Mouse (Mus musculus) thymus, postnatal 14 days (tissue): Measurements from ENCODE around the gene Cdh26.

ENCODE experiments used
- DNase-seq: peaks from one replicate; pipeline ENCODE4 v3.0.0; 2021

Gene Cdh26

DNA sequence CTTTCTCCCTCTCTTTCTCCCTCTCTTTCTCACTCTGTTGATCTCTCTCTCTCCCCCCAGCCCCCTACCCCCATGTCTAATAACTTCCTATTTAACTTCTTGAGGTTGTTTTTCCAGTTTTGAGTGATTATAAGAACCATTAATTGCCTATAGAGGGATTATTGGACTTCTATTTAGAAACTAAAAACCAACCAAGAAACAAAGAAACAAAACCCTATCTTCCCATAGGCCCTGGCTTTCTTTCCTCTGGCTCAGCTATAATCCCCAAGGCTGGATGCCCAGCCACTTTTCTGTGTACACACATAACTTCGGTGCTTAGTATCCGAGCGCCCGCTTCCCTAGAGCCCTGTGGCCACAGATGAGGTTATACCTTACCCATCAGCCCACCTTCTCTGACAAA lies at the start of gene Cdh26:
Gene Cdh26, plus strand, starts transcription at position 301 of the 400 bp plus-strand sequence.
- no peak for DNase-seq

- peak; percentile 10 for DNase-seq
These were observed 23.1 kb upstream of the Cdh26 start, which contains the start of gene Sycp2 for GRCm38 (mm10) chr2:178407053-178407815. Gene Sycp2, minus strand, starts transcription at chr2:178407685.

GRCm38 (mm10) chr2:178409024-178409423 lies 21.3 kb upstream of the Cdh26 start:
- no peak for DNase-seq

DNA sequence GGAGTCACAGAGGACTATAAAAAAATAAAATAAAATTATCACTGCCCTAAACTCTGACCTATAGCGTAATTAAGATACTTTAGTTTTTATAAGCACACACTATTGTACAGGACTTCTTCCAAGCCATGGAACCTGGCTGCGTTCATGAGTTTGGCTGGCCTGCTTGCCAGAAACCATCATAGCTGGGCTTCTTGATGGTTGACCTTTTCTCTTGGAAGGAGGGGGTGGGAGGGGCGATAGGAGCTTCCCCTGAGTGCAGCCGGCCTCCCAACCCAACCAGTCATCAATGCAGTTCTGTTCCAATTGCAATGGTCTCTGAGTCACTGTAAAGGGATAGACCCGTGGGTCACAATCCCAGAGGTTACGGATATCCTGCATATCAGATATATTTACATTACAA lies 20.0 kb upstream of the Cdh26 start:
- DNase-seq: no peak

DNA sequence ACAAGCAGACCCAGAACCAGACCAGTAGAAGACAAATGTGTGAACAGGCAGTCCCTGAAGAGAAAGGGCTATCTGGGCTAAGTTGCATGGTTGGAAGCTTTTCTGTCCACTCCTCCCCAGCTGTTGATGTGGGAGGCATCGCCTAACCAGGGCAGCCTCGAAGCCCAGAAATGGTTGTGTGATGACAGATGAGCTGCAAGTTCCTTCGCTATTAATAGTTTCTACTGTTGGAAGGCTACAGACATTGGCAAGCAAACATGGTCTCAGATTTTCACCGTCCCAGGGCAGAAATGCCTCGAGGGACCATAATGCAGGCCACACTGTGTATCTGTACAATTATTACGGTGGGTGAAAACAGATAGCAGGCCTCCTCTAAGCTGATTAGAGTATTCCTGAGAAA lies 17.7 kb upstream of the Cdh26 start:
- DNase-seq: no peak

DNA sequence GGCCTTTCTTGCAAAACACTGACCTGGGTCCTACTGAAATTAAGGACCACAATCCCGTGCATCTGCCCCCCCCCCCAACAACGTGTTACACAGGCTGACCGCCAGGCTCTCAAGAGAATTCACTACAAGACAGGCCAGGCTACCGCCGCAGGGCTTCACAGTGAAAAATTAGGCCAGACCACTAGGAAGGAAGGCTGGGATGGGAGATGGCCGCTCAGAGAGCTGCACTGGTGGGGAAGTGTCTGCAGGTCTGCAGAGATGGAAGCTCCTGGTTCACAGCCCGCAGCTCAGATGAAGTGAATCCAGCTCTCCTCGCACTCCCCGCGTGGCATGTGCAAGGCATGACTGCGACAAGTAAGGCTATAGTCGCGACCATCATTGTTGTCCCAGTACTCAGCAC lies 17.2 kb upstream of the Cdh26 start:
- DNase-seq: no peak

DNA sequence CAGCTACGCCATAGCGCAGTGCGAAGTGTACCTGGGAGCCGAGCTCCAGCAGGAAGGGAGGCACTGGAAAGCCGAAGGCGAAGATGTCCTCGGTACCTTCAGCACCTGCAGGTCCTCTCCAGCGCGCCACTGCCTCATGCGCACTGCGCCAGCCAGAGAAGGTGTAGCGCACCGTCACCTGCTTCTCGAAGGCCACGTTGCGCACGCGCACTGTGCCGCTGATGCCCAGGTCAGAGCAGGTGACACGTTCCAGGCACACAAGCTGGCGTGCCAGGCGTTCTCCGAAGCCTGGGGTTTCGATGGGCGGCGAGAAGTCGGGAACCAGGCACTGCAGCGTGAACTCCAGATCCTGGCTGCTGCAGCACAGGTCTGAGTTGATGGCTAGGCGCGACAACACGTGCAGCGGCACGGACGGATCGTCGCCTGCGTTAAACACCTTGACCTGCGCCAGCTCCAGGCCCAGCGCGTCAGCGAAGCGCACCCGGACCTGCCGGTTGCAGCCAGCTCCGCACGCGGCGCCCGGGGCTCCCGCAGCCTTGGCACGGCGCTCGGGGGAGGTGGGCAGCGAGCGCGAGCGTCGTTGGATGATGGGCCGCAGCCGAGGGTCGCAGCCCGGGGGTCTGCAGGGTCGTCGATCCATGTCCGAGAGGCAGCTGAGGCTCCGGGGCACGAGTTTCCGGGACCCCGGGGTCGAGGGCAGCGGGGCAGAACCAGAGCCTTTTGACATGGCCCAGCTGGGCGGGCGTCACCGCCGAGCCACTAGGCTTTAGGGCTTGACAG lies 16.7 kb upstream of the Cdh26 start:
- no peak for DNase-seq

GRCm38 (mm10) chr2:178414261-178415149 lies 15.8 kb upstream of the Cdh26 start, which contains the start of the genes Ppp1r3d and Fam217b:
Gene Ppp1r3d, minus strand, starts transcription at chr2:178414472.
Gene Fam217b, plus strand, starts transcription at chr2:178414524.
- no peak for DNase-seq

- no peak for DNase-seq
These were observed 15.2 kb upstream of the Cdh26 start for GRCm38 (mm10) chr2:178415150-178415448.

GRCm38 (mm10) chr2:178416427-178416826 lies 13.9 kb upstream of the Cdh26 start:
- DNase-seq: no peak

GRCm38 (mm10) chr2:178416970-178417369 lies 13.4 kb upstream of the Cdh26 start:
- no peak for DNase-seq

DNA sequence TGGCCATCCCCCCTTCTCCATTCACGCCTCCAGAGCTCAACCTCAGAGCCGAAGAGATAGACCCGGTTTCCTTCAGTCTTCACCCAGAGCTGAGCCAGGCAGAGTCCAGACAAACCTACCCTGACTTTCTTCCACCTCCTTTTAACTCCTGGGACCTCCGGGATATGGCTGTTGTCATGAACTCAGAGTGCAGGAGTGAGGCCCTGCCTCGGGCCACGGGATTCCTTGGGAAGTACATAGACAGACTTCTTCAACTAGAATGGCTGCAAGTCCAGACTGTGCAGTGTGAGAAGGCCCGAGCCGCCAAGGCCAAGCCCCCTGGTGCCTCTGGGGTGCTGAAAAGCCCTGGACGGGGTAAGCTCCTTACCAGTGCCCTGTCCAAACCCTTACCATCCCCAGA lies 9.8 kb upstream of the Cdh26 start:
- no peak for DNase-seq

- DNase-seq: no peak
These were observed 8.7 kb upstream of the Cdh26 start for GRCm38 (mm10) chr2:178421603-178422002.

- no peak for DNase-seq
These were observed 8.1 kb upstream of the Cdh26 start for GRCm38 (mm10) chr2:178422186-178422585.

DNA sequence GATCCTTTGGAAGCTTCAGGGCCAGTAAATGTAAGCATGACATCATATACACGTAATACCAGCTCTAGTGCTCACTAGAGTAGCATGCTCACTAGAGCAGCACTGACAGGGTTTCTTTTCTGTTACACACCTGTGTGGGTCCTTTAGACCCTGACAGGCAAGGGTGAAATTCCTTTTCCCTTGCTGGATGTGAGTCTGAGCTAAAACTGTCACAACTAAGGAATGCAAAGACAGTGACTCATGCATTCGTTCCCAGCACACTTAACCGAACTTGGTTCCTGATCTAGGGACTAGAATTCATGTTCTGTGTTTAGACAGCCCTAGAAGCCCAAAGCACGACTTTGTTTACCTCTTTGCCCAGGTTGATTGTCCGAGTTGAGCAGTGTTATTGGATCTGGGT lies 7.1 kb upstream of the Cdh26 start:
- DNase-seq: no peak

DNA sequence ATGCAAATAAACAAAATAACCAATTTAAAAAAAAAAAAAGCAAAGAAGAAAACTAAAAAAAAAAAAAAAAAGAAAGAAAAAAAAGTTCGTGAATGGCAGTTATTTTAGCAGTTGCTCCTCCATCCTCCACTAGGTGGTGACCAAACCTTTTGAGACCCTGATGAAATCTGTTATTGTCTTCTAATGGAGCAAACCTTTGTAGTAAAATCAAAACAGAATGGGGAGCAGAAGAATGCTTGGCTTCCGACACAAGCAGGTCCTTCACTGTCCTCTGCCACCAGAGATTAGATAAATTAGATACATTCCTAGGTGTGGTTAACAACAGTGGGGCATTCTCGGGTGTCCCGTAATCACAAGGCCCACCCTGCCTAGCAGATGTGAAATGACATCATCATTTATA lies 4.1 kb upstream of the Cdh26 start:
- DNase-seq: no peak

- no peak for DNase-seq
These were observed 3.1 kb upstream of the Cdh26 start for GRCm38 (mm10) chr2:178427181-178427580.

- DNase-seq: no peak
These were observed 2.1 kb upstream of the Cdh26 start for GRCm38 (mm10) chr2:178428183-178428582.

DNA sequence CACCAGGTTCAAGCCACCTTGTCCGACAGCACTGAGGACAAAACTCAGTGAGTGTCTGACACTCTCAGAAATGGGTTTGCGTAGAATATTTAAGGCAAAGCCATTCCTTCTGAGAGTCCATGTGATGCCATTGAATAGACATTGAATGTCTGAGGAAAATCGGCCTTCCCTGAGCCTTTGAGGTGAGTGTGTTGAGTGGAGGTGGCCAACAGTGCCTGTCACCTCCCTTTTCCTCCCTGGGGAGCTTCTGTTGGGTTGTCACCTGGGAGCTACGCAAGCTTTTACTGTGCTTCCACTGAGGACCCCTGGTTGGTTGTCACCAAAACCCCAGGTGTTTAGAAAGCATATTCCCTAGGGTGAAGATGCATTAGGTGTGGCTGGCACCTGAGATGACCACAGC lies 1.7 kb upstream of the Cdh26 start:
- no peak for DNase-seq

GRCm38 (mm10) chr2:178429426-178429825 lies 905 bp upstream of the Cdh26 start:
- DNase-seq: no peak

DNA sequence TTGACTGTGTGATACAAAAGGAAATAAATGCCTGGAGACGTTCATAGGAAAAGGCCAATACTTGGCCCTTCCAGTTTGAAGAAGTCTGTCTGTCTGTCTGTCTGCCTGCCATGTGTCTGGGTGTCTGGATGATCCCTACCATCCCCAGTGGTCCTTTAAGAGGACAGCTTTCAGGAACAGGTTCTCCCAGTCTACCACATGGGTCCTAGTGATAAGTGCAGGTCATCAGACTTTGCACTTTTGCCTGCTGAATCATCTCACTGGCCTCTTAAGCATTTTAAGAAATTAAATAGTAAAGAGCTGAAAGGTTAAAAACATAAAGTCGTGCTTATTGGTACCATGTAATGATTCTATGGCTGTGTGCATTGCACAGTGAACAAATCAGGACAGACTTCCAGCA lies 3.2 kb downstream of the Cdh26 start:
- DNase-seq: no peak

- DNase-seq: no peak
These were observed 3.6 kb downstream of the Cdh26 start for GRCm38 (mm10) chr2:178433903-178434302.

DNA sequence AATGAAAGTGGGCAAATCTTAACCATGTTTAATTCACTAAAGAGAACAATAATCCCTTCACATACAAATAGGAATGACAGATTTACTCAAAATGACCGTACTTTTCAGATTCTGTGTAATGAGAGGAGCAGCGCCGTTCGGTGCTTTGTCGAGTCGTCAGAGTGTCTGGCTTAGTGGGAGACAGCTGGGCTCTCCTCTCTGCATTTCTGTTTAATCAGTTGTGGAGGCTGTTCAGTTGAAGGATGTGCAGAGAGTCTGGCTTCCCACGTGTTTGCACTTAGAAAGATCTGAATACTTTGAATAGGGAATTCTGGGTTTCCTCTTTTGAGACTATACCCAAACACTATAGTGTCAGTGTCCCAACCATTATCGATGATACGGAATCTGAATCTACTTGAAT lies 7.0 kb downstream of the Cdh26 start:
- no peak for DNase-seq
